Mouse (Mus musculus) right cerebral cortex, postnatal 14 days (tissue): ENCODE results near the gene Olfr204.
"Not testable (repeated sequence)": the region's sequence is repeated elsewhere in the genome, so short reads cannot be mapped to it uniquely, and the experiment has no call there.

Source experiments
- DNase-seq: peaks from one replicate; pipeline ENCODE4 v3.0.0; 2022

Gene Olfr204

GRCm38 (mm10) chr16:59318148-59318547 is at the start of gene Olfr204:
Gene Olfr204 (minus strand): TSS chr16:59318248.
- no peak for DNase-seq

- DNase-seq: no peak
Observed at GRCm38 (mm10) chr16:59363893-59364292, 45.8 kb upstream of the Olfr204 start, which contains the start of gene Olfr209. Gene Olfr209 (minus strand): TSS chr16:59363993.

GRCm38 (mm10) chr16:59349146-59349545 is 31.1 kb upstream of the Olfr204 start, which contains the start of gene Olfr206:
Gene Olfr206 (minus strand): TSS chr16:59349246.
- no peak for DNase-seq

GRCm38 (mm10) chr16:59331038-59331437 is 13.0 kb upstream of the Olfr204 start, which contains the start of gene Olfr205:
Gene Olfr205 (minus strand): TSS chr16:59331138.
- no peak for DNase-seq

DNA sequence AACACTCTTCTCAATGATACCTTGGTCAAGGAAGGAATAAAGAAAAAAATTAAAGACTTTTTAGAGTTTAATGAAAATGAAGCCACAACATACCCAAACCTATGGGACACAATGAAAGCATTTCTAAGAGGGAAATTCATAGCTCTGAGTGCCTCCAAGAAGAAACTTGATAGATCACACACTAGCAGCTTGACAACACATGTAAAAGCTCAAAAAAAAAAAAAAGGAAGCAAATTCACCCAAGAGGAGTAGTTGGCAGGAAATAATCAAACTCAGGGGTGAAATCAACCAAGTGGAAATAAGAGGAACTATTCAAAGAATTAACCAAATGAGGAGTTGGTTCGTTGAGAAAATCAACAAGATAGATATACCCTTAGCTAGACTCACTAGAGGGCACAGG is 5.2 kb upstream of the Olfr204 start:
- not testable (repeated sequence) for DNase-seq

DNA sequence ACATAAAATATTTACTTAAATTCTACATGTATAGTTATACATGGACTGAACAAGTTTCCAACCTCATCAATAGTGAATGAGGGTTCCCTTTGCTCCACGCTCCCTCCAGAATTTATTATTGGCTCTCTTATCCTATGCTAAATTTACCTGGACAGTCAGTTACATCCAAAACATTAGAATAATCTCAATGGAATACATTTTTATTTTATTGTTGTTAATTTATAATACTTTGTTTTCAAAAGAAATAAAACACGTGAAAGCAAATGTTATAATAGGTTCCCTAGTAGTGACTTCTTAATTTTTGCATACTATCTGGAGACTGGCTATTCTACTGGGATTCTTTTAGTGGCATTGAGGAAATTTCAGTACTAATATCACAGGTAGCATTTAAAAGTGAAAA is 19.5 kb downstream of the Olfr204 start, which contains the start of gene Olfr203:
Gene Olfr203, plus strand, starts transcription at position 301 of the 400 bp plus-strand sequence.
- DNase-seq: no peak

DNA sequence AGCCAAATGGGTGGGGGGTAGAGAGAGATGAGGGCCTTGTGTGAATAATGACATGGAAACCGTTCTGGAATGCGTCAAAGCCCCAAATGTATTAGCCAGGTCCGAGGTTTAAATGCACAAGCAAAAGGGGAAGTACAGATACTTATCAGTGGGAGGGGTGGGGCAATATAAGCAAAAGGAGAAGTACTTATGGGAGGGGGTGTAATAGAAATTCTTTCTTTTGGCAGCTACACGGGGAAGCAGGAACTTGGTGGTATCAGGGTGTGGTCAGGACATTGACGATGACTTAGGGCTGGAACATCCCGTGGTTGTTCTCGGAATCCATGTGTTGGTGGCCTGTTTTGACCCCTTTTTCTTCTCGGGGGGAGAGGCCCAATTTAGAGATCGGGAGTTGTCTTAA is 30.5 kb downstream of the Olfr204 start:
- not testable (repeated sequence) for DNase-seq

GRCm38 (mm10) chr16:59286693-59287092 is 31.4 kb downstream of the Olfr204 start, which contains the start of gene Olfr202:
Gene Olfr202 (minus strand): TSS chr16:59286793.
- no peak for DNase-seq

DNA sequence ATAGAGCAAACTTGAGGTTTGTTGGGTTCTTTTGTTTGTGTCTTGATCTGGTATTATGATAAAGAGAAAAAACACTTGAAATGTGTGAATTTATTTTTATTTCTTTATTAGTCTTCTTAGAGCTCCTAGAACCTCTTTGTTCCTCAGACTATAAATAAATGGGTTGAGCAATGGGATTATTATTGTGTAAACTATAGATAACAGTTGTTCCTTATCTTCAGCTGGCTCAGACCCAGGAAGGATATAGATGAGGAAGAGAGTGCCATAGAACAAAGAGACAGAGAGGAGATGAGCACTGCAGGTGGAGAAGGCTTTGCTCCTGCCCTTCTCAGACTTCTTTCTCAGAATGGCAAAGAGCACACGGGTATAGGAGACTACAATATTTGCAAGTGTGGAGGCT is 34.6 kb downstream of the Olfr204 start:
- no peak for DNase-seq

DNA sequence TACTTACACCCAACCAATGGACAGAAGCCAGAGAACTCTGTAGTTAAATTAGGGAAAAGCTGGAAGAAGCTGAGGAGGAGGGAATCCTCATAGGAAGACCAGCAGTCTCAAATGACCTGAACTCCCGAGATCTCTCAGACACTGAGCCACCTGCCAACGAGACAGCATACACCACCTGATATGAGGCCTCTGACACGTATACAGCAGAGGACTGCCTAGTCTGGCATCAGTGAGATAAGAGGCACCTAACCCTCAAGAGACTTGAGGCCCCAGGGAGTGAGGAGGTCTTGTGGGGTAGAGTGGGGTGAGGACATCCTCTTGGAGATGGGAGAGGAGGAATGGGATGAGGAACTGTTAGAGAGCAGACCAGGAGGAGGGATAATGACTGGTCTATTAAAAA is 37.5 kb downstream of the Olfr204 start:
- DNase-seq: no peak

DNA sequence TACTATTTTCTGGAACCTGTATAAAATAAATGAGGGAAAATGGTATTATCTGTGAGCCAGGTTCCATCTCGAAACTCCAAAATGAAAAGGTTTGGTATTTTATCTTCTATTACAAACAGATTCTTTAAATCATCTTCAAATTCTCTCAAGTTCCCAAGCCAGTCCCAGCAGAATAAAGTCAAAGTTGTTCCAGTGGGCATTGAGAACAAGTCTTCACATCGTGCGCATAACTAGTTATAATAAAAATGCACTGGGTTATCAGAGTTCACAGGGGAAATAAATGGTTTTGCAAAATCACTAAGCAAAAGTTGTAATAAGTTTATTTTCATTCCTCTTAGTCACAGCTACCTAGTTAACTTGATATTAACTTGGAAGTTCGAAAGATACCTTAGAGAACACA is 45.5 kb downstream of the Olfr204 start, which contains the start of gene Olfr201:
Gene Olfr201, minus strand, starts transcription at position 101 of the 400 bp plus-strand sequence.
- DNase-seq: not testable (repeated sequence)

GRCm38 (mm10) chr16:59269097-59269496 is 49.0 kb downstream of the Olfr204 start:
- not testable (repeated sequence) for DNase-seq
